Mouse (Mus musculus) bone marrow, adult 2 months (tissue): ENCODE data around the gene Nfam1.

ENCODE experiments used
- CTCF ChIP-seq: fragments of 200-500 bp; IDR thresholded peaks from 2 replicates; pipeline ENCODE4 v1.5.1; 2011; ENCODE audit warnings: low read length, control low read depth; ENCODE audit not compliant: control insufficient read depth, insufficient read depth
- POLR2A ChIP-seq: fragments of 200-500 bp; IDR thresholded peaks from 2 replicates; pipeline ENCODE4 v1.6.1; 2011; ENCODE audit warnings: low read depth, mild to moderate bottlenecking, control low read depth, low read length, borderline replicate concordance; ENCODE audit not compliant: control insufficient read depth

GRCm38 (mm10) chr15:83036900-83037519, 3.9 kb upstream of the Nfam1 start:
- TF ChIP-seq CTCF, result no peak
- no peak for TF ChIP-seq POLR2A
